Mouse (Mus musculus): Measurements from ENCODE around the gene Gm20662.

Gene Gm20662

DNA sequence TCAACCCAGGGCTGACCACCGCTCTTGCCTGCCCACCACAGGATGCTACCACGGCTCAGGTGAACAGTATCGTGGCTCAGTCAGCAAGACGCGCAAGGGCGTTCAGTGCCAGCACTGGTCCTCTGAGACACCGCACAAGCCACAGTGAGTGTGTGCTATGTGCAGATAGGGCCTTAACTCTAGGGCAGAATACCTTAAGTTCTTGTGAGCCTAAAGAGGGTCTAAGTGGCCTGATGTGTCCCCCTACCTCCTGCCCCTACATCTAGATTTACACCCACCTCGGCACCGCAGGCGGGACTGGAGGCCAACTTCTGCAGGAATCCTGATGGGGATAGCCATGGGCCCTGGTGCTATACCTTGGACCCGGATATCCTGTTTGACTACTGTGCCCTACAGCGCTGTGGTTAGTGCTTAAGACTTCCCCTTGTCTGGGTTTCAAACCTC, 86.9 kb downstream of the Gm20662 start, which contains the start of gene Rnf123:
Gene Rnf123 (minus strand): TSS at position 359 of the 444 bp plus-strand sequence.
- DNase-seq (ENCODE audit: low spot score in 2 of 2) = no peak

DNA sequence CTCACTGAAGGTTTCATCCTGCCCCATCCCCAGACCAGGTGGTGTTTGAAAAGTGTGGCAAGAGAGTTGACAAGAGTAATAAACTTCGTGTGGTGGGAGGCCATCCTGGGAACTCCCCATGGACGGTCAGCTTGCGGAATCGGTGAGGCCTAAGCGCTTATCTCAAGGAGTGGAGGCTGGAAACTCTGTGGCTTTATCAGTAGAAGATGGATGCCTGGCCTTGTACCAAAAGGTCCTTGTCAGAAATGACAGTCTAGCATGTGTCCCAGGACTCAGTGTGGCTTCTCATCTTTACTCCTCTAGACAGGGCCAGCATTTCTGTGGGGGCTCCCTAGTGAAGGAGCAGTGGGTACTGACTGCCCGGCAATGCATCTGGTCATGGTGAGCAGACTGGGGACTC, 87.4 kb downstream of the Gm20662 start:
- no peak for DNase-seq (ENCODE audit: low spot score in 2 of 2)

DNA sequence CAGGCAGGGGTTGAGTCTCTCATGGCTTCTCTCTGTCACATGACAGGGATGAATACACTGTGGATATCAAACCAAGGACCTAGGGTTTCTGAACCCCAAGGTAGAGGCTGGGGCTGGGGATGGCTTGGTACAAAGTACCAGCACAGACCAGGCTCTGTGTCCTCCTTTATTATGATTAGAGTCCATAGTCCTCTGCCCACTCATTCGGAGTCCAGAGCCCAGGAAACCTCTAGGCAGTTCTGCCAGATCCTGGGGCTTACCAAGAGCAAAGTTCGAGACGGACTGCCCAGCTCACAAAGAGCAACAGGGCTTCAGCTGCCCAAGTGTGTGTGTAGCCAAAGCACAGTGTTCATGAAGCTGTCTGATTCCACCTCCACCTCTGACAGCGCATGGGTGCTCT, 89.1 kb downstream of the Gm20662 start:
- DNase-seq (ENCODE audit: low spot score in 2 of 2) = no peak

DNA sequence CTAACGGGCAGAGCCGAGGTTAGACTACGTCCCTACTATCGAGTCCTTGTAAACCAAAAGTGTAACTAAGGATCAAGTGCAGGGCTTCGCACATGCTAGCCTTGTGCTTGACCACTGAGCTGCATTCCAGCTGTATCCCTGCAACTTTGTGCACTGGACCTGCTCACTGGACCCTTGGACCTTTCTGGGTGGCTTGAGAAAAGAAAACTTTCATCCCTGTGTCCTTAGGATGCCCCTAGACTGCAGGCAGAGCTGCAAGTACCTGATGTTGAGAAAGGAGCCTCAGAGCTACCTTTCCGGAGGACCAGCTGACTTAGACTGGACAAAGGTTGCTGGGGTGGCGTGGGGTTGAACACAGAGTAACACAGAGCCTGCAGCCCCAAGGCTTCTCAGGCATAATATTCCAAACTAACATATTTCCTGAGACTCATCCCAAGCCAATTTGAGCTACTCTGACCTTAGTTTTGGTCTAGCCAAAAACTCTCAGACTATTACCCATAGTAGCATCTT, 94.5 kb downstream of the Gm20662 start:
- no peak for DNase-seq (ENCODE audit: low spot score in 2 of 2)

DNA sequence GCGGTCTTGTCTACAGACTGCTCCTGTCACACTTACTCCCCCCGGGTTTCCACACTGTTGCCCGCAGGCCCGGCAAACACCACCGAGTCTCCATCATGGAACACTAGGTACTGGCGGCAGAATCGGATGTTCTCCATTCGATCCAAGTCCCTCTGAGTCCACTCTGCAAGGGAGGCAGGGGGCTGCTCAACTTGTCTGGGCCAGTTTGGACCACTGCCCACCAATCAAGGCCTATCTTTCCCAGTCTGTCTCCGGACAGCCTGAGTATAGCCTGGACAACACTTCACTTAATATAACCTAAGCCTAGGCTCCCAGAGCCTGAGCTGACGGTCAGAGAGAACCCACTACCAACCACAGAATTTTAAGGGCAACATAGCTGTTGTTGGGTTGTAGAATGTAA, 97.4 kb downstream of the Gm20662 start:
- DNase-seq (ENCODE audit: low spot score in 2 of 2) = no peak

DNA sequence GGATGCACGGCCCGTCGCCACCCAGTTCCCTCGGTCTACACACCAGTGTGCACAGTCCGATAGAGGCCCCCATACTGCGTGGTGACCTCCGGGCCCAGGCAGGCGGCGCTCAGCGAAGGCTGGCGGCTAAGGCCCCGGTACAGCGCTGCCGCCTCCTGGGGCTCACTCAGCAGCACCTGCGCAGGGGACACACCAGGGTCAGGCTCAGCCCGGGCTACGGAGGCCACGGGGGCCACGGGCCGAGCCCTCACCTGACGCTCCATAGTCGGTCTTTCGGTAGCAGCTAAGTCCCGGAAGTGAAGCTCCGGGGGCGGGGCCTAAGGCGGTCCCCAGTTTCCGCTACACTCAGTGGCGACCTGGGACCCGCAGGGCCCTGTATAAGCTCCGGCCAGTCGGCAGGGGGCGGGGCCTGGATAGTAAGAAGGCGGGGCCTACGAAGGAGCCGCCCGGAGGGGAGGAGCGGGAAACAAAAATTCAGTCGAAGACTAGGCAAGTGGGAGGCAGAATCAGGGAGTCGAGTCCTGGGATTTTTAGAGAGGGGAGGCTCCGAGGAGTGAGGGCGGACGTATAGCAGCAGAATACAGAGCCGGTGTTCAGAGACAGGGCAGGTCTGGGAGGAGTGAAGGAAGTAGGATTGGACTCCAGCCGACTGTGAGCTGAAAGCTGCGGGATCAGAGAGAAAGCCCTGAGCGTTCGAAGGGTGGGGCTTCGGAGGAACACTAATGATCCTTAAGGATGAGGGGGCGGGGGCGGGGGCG, 98.2 kb downstream of the Gm20662 start, which contains the start of gene Apeh:
Gene Apeh (minus strand): TSS at position 423 of the 758 bp plus-strand sequence.
- DNase-seq (ENCODE audit: low spot score in 2 of 2) = peak; percentile 93 to 94
